Mouse (Mus musculus) thymus, postnatal 36 days (tissue): Measurements from ENCODE around the gene Ccdc106.
"Not testable (repeated sequence)": the region's sequence is repeated elsewhere in the genome, so short reads cannot be mapped to it uniquely, and the experiment has no call there.

Experiments
- DNase-seq, 2 experiments: peaks; one replicate each; pipeline ENCODE4 v3.0.0; 2022; ENCODE audit warnings: mixed read lengths in 2 of 2

Ccdc106 gene

GRCm38 (mm10) chr7:5051193-5052192, 31.1 kb downstream of the Ccdc106 start, which contains the start of gene Zfp580:
TSS of gene Zfp580 (plus strand) at chr7:5051538.
- DNase-seq: peak; percentile 61 to 62

GRCm38 (mm10) chr7:5052438-5052837, 32.1 kb downstream of the Ccdc106 start:
- DNase-seq: no peak

GRCm38 (mm10) chr7:5052931-5053343, 32.6 kb downstream of the Ccdc106 start:
- DNase-seq: no peak

- no peak for DNase-seq
Measured at GRCm38 (mm10) chr7:5053456-5054179, 33.3 kb downstream of the Ccdc106 start.

- no peak for DNase-seq
Measured at GRCm38 (mm10) chr7:5056651-5057263, 36.4 kb downstream of the Ccdc106 start.

- DNase-seq: no peak
Measured at GRCm38 (mm10) chr7:5057381-5057780, 37.0 kb downstream of the Ccdc106 start.

- DNase-seq: peak in 1 of 2 experiments; percentile 45
Measured at GRCm38 (mm10) chr7:5057804-5058203, 37.5 kb downstream of the Ccdc106 start.

GRCm38 (mm10) chr7:5058631-5059030, 38.3 kb downstream of the Ccdc106 start:
- DNase-seq: no peak

GRCm38 (mm10) chr7:5059421-5059820, 39.1 kb downstream of the Ccdc106 start:
- no peak for DNase-seq

- DNase-seq: peak; percentile 66 to 74
Measured at GRCm38 (mm10) chr7:5060239-5060731, 39.9 kb downstream of the Ccdc106 start.

- peak; percentile 98 to 99 for DNase-seq
Measured at GRCm38 (mm10) chr7:5060944-5061773, 40.8 kb downstream of the Ccdc106 start.

GRCm38 (mm10) chr7:5061774-5062359, 41.5 kb downstream of the Ccdc106 start, which contains the start of gene U2af2:
TSS of gene U2af2 (plus strand) at chr7:5062143.
- peak; percentile 94 to 95 for DNase-seq

GRCm38 (mm10) chr7:5062360-5063001, 42.1 kb downstream of the Ccdc106 start:
- no peak for DNase-seq

GRCm38 (mm10) chr7:5064886-5065285, 44.5 kb downstream of the Ccdc106 start:
- no peak for DNase-seq

GRCm38 (mm10) chr7:5073586-5073985, 53.2 kb downstream of the Ccdc106 start:
- DNase-seq: no peak

- DNase-seq: no peak
Measured at GRCm38 (mm10) chr7:5074984-5075383, 54.6 kb downstream of the Ccdc106 start.

GRCm38 (mm10) chr7:5076931-5077330, 56.6 kb downstream of the Ccdc106 start:
- DNase-seq: no peak

GRCm38 (mm10) chr7:5079365-5080009, 59.1 kb downstream of the Ccdc106 start:
- not testable (repeated sequence) for DNase-seq

- DNase-seq: peak; percentile 94 to 96
Measured at GRCm38 (mm10) chr7:5080010-5080751, 59.8 kb downstream of the Ccdc106 start, which contains the start of gene Epn1. TSS of gene Epn1 (plus strand) at chr7:5080235.
